Mouse (Mus musculus) Patski (cell line): ENCODE results near the gene Aff4. TPM values are rescaled to one million over a fixed set of nuclear protein-coding genes. Genes with fewer than 3 reads are reported as not detected.

Source experiments
- ATAC-seq: fragments of 100-300 bp; one replicate; pipeline ENCODE4 v1.8.0; 2021
- CTCF ChIA-PET: fragments of 350-600 bp; sonication (Branson Sonifier 250); formaldehyde crosslinking; loops from one replicate; lab custom pipeline; 2022; ENCODE audit warnings: inconsistent platforms; lab: Charles Lee
- POLR2A ChIA-PET: fragments of 350-600 bp; sonication (Branson Sonifier 250); formaldehyde crosslinking; loops from one replicate; lab custom pipeline; 2022; ENCODE audit warnings: antibody characterized with exemption, inconsistent platforms; lab: Charles Lee
- DNase-seq: peaks from one replicate; pipeline ENCODE4 v3.0.0-alpha.2; 2011; ENCODE audit warnings: low read depth, low spot score
- H3K27me3 ChIP-seq: fragments of 371-371 bp; one replicate; pipeline ENCODE4 v1.5.1; 2021
- CTCF ChIP-seq: fragments of 100-300 bp; IDR thresholded peaks from one replicate; pipeline ENCODE4 v1.5.1; 2021
- in situ Hi-C: fragments of 300-500 bp; cut with MboI; formaldehyde crosslinking; loops from 3 replicates; pipeline ENCODE4 v1.11.1; 2018; ENCODE audit warnings: low pct_unique_long_range_greater_than_20kb, mixed read lengths
- polyA plus RNA-seq: library from polyadenylated mRNA; unstranded; gene quantifications from one replicate; pipeline ENCODE4 v1.2.3, GENCODE M21; 2021

Aff4 gene
- polyA plus RNA-seq, 1 experiment from 2014 or later = 73.6 TPM

DNA sequence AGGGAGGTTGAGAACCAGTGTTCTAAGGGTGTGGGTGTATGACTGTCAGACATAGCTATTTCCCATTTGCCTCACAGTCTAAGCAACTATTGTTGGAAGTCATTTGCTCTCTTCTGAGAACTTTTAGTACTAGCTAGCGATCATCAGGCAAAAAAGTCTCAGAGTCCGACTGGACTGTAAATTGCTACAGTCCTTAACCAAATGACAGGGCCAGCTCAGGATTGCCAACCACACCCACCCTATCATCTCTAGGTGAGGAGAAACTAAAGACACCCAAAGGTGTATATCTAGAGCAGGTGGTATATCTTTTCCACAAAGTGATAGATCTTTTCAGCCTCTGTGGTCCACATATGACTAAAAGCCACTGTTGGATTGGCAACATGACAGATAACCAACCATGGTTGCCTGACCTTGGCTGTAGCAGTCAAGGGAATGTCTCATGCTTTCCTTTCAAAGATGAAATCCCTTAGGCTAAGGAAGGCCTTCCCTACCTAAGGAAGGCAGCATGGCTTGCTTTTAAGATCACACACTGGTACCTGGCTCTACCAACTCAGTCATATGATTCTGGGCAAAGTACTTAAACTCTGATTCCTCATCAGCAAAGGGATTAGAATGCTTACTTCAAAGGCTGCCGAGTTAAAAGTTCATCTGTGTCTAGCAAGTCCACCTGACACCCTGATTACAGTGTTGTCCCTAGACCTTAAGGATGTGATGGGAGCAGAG, 77.5 kb downstream of the Aff4 start:
- no peak for DNase-seq
- no peaks in the 10 kb centered on the region for H3K27me3 ChIP-seq
- in situ Hi-C loops = no loop called here
- ChIA-PET CTCF (interaction anchor here (0.6 to 1.4 kb wide), 3 partner anchors 8 to 124 kb away, joined by 3 to 4 read pairs (median 3); no protein-coding TSS in a partner anchor), POLR2A (no interaction called here)
- TF ChIP-seq CTCF = no peak
- no peak for ATAC-seq

DNA sequence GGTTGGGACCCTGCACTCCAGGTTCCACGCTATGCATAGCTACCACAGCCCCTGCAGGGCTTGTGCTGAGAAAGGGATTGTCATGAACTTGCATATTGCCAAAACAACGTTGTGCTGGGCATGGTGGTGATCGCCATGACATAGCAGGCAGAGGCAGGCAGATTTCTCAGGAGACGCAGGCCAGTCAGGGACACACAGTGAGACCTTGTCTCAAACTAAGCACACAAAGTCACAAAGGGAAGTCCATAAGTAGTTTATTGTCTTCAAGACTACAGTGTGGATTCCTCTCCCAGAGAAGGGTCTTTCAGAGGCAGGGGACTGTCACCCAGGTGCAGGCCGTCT, 78.1 kb downstream of the Aff4 start:
- ChIA-PET POLR2A (no interaction called here), CTCF (no interaction called here)
- in situ Hi-C loops = no loop called here
- no peak for TF ChIP-seq CTCF
- DNase-seq (no peak), ATAC-seq (no peak)
- H3K27me3 ChIP-seq = no peaks in the 10 kb centered on the region

DNA sequence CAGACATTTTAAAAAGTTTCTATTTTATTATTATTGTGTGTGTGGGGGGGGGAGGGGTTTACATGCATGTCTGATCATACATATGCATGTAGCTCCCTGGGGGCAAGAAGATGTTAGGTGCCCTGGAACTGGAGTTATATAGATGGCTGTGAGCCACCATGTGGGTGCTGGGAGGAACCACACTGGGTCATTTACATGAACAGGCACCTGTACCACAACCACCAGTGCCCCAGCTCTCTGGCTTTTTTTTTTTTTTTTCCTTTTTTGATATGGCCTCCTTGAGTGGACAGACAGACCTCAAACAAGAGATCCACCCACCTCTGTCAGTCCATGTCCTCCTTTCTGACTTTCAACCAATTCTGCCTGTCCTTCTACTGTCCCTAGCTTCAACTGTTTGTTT, 78.5 kb downstream of the Aff4 start:
- no peaks in the 10 kb centered on the region for H3K27me3 ChIP-seq
- in situ Hi-C loops = no loop called here
- TF ChIP-seq CTCF = no peak
- ATAC-seq (no peak), DNase-seq (no peak)
- POLR2A ChIA-PET = no interaction called here
- CTCF ChIA-PET = no interaction called here

DNA sequence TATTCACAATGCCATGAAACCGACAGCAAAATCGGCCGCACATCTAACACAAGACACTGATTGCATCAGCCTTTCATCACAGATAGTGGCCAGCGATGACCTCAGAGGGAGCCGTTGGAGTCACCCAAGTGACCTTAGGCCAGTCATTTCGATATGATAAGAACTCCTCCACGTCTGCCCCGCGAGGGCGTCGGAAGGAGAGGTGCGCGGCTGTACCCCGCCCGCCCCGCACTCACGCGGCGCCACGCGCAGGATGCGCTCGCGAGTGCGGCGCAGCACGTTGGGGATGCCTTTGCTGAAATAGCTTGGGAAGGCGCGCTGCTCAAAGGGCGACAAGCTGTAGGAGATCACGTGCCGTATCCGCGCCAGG, 79.7 kb downstream of the Aff4 start:
- TF ChIP-seq CTCF = no peak
- in situ Hi-C loops = no loop called here
- ChIA-PET POLR2A (no interaction called here), CTCF (interaction anchor here (1.2 kb wide), 1 partner anchor 13 kb away, joined by 3 read pairs; no protein-coding TSS in a partner anchor)
- H3K27me3 ChIP-seq = no peaks in the 10 kb centered on the region
- DNase-seq = no peak
- ATAC-seq = peak; percentile 17

DNA sequence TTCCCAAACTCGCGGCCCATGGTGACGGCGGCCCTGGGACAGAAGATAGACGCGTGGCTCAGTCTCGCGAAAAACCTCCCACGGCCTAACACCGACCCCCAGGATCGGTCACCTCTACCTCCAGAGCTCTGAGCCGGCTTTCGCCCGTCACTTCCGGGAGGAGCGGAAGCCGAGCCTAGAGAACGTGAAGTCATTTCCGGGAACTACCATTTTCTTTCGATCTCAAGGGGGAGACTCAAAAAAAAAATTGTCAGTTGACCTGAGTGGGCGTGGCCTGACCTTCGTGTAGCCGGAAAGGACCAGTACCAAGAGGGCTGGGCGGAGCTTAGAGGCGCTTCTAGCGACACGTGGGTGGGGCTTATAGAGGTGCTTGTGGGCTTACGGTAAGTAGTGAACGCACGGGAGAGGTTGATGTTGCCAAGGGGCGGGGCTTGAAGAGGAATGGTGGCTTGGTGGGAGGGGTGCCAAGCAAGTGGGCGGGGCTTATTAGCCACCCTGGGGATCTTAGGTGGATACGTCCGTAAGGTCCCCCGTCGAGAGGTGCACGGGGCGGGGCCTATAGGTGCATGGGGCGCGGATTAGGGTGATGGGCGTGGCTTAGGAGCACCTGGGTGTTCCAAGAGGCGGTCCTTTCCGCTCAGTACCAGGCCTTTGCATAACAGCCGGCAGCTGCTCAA, 80.2 kb downstream of the Aff4 start, which contains the start of the genes Uqcrq and Gdf9:
Gene Uqcrq, minus strand, starts transcription at position 162 of the 677 bp plus-strand sequence.
Gene Gdf9, plus strand, starts transcription at position 354 of the 677 bp plus-strand sequence.
- peak; percentile 97 for DNase-seq
- no peak for TF ChIP-seq CTCF
- ATAC-seq = peak; percentile 84
- H3K27me3 ChIP-seq = no peaks in the 10 kb centered on the region
- CTCF ChIA-PET = interaction anchor here (1.2 to 2.0 kb wide), 2 partner anchors 14 kb away, joined by 3 to 8 read pairs; no protein-coding TSS in a partner anchor
- in situ Hi-C loops = no loop called here
- POLR2A ChIA-PET = no interaction called here

DNA sequence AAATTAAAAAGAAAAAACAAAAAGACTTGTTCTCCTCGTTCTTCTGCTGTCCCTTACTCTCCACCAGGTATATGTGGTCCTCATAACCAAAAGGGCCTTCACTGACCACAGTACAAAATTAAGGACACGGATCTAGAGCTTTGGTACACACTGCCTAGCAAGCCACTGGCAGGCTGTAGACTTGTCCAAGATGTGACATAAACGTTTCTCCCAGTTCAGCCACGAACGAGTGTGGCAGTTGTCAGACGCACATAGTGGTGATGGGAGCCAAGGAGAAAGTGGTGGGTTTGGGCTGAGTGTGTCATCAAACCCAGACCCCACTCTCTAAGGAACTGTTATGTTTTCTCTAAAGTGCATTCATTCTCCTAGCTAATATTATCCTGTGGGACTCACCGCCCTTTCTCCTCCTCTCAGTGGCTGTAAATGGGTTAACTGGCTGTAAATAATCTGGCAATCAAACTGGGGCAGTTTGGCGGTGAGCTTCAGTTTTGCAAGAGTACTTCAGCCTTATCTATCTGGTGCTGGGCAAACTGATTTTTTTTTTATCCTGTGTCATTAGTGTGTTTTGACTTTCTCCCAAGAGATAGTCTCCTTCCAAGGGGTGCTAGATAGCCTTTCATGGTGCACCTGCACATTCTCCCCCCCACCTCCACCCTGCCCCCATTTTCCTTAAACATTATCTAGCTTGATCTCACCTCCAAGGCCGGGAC, 80.9 kb downstream of the Aff4 start:
- no peaks in the 10 kb centered on the region for H3K27me3 ChIP-seq
- CTCF ChIA-PET = interaction anchor here (1.1 to 2.0 kb wide), 3 partner anchors 14 to 22 kb away, joined by 3 to 8 read pairs (median 3); no protein-coding TSS in a partner anchor
- no peak for DNase-seq
- ATAC-seq = peak; percentile 4
- POLR2A ChIA-PET = interaction anchor here (0.5 kb wide), 1 partner anchor 30 kb away, joined by 3 read pairs; no protein-coding TSS in a partner anchor
- in situ Hi-C loops = no loop called here
- TF ChIP-seq CTCF = no peak

DNA sequence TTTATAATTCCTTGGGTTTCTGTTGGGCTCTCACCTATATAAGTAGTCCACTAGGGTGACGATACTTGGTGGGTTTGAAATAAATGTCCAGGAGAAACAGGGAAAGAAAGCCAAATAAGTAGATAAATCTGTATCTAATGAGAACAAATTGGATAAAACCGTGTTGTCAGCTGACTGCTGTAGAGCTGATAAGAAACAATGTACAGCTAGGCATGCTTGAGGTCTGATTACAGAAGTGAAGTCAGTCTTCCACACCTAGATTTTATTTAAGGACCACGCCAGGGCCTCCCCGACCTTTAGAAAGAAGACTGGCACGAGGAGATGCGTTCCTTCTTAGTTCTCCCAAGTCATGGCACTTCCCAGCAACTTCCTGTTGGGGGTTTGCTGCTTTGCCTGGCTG, 82.4 kb downstream of the Aff4 start:
- ChIA-PET POLR2A (interaction anchor here (0.6 kb wide), 1 partner anchor 165 kb away, joined by 5 read pairs; no protein-coding TSS in a partner anchor), CTCF (interaction anchor here (1.4 to 2.0 kb wide), 2 partner anchors 9 to 12 kb away, joined by 3 to 8 read pairs; no protein-coding TSS in a partner anchor)
- no peaks in the 10 kb centered on the region for H3K27me3 ChIP-seq
- DNase-seq = no peak
- in situ Hi-C loops = no loop called here
- no peak for ATAC-seq
- no peak for TF ChIP-seq CTCF

DNA sequence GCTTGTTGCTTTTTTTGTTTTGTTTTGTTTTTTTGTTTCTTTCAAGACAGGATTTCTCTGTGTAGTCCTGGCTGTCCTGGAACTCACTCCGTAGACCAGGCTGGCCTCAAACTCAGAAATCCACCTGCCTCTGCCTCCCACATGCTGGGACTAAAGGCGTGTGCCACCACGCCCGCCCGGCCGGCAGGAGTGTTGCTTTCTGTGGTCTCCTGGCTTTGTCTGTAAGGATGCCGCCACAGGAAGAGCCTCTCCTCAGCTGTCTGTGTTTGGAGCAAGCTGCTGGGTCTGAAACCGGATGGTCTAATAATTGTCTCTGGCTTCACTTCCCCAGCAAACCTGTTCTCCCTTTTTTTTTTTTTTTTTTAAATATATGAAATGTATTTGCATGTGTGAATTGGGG, 84.9 kb downstream of the Aff4 start:
- H3K27me3 ChIP-seq = no peaks in the 10 kb centered on the region
- POLR2A ChIA-PET = no interaction called here
- in situ Hi-C loops = no loop called here
- no peak for TF ChIP-seq CTCF
- no peak for ATAC-seq
- DNase-seq = no peak
- CTCF ChIA-PET = no interaction called here

DNA sequence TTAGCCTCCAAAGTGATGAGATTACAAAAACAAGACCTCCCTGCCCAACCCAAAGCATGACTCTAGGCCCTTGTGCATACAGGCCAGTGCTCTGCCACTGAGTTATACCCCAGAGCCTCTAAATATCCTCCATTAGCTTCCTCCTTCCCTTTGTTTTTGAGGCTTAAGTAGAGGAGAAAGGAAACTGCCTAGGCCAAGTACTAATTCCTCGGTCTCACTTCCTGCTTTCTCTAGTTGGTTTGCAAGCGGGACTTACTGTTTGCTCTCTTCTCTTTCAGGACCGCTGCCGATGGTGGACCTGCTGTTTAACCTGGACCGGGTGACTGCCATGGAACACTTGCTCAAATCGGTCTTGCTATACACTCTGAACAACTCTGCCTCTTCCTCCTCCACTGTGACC, 85.7 kb downstream of the Aff4 start:
- H3K27me3 ChIP-seq = peaks cover 5% of the 10 kb centered on the region
- no peak for ATAC-seq
- DNase-seq = no peak
- no peak for TF ChIP-seq CTCF
- ChIA-PET CTCF (no interaction called here), POLR2A (no interaction called here)
- in situ Hi-C loops = no loop called here

DNA sequence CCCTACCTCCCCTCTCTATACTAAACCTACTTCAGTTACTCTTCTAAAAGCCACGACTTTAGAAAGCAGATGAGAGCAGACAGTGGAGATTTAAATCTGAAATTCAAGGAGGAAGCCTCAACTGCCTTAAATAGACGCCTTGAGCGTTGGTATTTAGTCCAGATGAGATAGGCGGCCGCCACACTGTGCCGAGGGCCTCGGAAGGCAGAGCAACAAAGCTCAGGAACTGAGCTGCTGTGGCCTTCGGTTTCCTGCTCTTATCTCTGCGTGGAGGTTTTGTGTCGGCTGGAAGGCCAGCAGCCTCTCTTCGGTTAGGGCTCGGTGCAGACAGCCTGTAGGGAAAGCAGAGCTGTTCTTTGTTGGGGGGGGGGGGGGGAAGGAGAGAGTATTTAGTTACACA, 91.3 kb downstream of the Aff4 start:
- ChIA-PET CTCF (interaction anchor here (1.0 kb wide), 1 partner anchor 15 kb away, joined by 5 read pairs; the partner anchor contains the start of genes Gm10447 and Shroom1), POLR2A (no interaction called here)
- TF ChIP-seq CTCF = no peak
- H3K27me3 ChIP-seq = peaks cover 8% of the 10 kb centered on the region
- ATAC-seq (no peak), DNase-seq (no peak)
- in situ Hi-C loops = no loop called here
